Mouse (Mus musculus) adrenal gland, postnatal 4 days (tissue): ENCODE measurements at regions not wholly inside any gene's neighbourhood (a gene's known extent, or its start where the extent isn't known, plus 50 kb on each side); places are given as distances from the start of the nearest gene placed in this dataset.

ENCODE experiments used
- DNase-seq, 2 experiments: peaks; one replicate each; pipeline ENCODE4 v3.0.0; 2021 to 2022; ENCODE audit warnings: low spot score in 2 of 2, mixed read lengths in 2 of 2

GRCm38 (mm10) chr8:91901525-91902281 lies 99.8 kb upstream of the Irx3 start:
- DNase-seq = no peak

GRCm38 (mm10) chr8:91899747-91900146 lies 97.9 kb upstream of the Irx3 start:
- DNase-seq = no peak

- DNase-seq = no peak
Observed at GRCm38 (mm10) chr8:91897381-91897780, 95.5 kb upstream of the Irx3 start.

- no peak for DNase-seq
Observed at GRCm38 (mm10) chr8:91895987-91896386, 94.1 kb upstream of the Irx3 start.

DNA sequence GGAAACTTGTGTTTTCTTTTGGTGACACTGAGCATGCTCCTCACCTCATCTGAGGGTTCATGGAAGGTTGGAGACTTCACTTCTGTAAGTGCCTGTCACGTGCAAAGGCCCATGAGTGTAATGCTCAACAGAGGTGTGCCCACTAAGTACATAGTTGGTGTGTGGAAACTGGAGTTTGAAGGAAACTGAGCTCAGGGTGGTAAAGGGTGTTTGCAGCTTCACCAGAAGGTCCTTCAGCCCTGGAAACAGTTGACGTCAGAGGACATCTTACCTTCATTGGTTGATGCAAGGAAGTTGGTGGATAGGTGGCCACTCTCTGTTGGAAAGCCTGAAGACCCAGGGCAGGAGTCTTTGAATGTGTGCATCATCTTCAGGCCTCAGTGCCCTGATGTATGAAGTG lies 83.0 kb upstream of the Irx3 start:
- DNase-seq = no peak

DNA sequence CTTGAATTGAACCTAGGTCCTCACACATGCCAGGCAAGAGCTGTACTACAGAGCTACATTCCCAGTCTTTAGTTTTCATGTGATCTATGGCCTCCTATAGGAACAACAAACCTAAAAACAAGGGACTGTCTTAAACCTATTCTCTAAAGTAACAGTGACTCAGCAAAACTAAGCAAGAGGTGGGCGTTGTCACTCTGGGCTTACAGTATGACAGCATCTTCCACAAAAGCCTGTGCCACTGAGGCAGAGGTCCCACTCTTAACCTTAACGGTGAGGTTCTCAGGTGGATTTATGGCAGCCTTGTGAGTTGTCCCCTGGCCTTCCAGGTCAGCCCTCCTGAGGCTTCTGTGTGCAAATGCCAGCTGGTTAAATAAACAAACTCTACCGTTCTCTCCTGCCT lies 82.5 kb upstream of the Irx3 start:
- DNase-seq = no peak

DNA sequence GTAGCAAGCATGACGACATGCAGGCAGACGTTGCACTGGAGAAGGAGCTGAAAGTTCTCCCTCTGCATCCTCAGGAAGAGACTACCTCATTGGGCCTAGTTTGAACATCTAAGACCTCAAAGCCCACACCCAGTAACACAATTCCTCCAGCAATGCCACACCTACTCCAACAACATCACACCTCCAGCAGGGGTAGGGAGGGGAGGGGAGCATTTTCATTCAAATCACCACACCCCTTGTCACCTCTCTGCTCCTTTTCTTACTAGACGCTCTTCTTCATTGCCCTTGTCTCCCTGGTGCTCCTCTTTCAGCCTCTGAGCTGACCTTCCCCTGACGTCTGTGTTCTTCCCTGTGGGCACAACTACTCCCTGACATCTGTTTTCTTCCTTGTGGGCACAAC lies 81.1 kb upstream of the Irx3 start:
- DNase-seq = no peak

DNA sequence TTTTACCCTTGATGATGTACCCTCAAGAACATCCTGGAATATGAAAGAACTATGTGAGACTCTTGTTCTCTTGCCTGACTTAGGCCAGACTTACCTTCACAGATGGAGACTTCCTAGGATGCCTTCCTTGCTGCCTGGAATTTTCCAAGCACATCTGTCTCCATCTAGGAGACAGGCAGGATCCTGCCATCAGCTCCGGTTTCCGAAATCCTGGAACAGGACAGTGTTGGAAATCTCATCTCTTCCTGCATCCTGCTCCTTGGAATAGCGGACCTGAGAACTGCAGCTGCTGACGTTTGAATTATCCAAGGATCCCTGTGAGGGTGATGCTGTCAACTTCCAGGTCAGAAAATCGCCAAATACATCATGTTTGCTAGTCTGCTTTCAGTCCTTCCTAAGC lies 77.0 kb upstream of the Irx3 start:
- DNase-seq = no peak

- no peak for DNase-seq
Observed at GRCm38 (mm10) chr8:91876161-91876560, 74.3 kb upstream of the Irx3 start.

DNA sequence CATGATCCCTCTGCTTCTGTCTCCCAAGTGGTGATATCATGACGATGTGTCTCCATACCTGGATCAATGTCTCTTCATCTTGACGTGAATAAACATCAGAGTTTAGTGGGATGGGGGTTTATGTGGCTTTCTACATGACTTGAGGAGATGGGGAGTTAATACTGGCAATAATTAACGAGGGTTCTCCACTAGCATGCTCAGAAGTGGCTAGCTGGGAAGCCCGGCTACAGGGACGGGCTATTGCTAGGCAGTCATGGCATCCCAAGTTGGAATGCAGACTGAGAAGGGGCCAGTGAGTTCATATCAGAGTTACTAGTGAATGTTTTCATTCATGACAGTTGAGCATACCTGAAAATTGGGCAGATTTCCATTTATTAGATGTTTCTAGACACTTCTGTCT lies 71.4 kb upstream of the Irx3 start:
- no peak for DNase-seq

DNA sequence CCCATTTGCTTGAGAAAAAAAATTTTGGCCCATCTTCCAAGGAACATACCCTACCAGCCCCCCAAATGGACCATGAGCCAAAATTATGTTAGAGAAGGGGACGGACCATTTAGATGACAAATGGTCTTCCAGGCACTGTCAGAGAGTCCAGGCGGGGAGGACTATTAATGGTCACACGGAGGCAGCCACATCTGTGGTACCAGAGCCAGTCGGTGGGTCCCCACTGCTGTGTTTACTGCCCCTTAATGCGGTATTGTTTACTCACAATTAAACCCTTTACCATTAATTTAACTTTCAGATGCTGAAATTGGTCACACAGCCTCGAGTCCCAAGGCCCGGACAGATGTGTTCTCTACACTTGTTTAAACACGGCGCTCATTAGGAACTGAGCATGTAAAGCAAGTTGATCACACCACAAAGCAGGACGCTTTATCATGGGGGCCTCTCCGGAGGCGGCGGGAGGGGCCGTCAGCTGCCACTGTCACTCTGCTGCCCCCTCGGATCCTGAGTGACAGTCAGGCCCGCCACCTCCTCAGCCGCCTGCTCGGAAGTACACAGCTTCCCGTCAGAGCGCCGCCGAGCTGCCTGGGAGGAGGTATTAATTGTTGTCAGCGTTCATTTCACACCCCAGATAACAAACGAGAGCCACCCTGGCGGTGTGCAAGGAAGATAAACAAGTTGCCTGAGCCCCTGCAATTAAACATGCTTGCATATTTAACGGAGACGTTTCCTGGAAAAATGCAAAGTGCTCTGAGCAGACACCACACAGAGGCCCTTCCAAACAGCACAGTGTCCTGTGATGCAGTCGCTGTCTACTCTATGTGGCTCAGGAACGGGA lies 70.6 kb upstream of the Irx3 start:
- no peak for DNase-seq

DNA sequence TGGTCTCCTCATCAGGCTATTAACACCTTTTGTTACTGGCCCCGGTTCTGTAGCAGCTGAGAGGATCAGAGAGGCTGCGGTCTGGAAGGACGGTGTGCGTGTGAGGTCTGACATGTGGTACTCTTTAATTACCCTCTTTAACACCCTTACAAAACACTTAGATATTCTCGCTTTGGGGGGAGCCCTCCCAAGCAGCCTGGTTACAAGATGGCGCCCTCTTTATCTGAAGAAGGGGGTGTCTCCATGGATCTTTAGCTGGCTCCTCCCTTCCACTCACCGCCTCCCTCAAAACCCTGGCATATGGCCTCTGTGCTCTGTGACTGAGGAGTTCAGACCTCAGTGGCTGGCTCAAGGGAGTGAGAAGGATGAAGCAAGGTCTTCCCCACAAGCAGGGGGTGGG lies 65.2 kb upstream of the Irx3 start:
- DNase-seq = no peak

GRCm38 (mm10) chr8:91866076-91866475 lies 64.2 kb upstream of the Irx3 start:
- no peak for DNase-seq

GRCm38 (mm10) chr8:91865361-91865760 lies 63.5 kb upstream of the Irx3 start:
- no peak for DNase-seq

- DNase-seq = no peak
Observed at GRCm38 (mm10) chr8:91863505-91863904, 61.6 kb upstream of the Irx3 start.

DNA sequence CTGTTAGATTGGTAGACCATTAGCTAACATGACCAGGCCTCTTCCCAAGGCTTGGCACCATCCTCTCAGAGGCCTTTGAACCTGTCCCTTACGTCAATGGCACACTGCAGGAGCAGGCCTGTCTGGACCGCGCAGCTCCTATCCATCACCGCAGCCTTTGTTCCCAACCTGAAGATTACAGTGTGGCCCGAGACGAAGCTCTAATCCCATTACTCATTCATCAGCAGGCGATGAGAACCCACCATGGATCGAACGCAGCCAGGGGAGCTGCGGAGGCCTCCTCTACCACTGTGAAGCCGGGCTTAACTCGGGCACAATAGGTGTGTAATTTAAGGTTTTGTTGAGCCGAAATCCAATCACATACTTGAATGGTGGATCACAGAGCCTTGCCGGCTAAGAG lies 54.0 kb upstream of the Irx3 start:
- no peak for DNase-seq

DNA sequence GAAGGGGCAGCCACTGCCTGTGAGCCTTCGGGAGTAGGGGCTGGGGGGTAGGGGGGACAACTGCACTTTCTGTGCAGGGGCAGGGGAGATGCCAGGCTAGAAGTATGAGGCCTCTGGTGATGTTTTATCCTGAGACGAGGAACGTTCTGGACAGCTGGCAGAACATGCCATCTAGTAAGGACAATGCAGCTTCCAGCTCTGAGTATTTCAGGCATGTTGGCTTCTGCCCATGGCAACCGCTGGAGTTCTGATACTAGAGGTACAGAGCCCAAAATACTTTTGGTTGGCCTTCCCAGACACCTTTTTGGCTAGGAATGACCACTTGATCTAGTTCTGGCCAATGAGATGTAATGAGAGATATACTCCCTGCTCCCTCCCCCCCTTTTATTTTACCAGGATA lies 52.5 kb upstream of the Irx3 start:
- DNase-seq = no peak

DNA sequence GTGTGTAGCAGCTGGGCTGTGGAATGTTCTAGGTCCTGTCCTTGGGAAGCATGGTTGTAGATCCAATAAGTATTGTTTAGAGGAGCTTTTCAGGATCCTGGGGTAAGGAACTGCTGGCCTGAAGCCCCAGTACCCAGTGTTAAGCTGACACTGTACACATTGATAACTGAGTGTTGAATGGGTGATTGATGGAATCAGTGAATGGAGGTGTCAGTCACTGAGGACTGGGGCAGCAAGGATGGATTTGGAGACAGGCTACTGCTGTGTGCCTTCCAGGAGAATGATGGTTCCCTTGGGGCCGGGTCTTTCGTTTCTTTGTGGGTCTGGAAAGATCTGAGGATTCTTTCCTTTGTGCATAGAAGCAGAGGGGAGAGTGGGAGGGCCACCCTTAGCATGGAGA lies 51.9 kb upstream of the Irx3 start:
- no peak for DNase-seq

GRCm38 (mm10) chr8:91853336-91853735 lies 51.5 kb upstream of the Irx3 start:
- no peak for DNase-seq
